Comparison of ENCODE assay signal across 8 mouse cellular contexts in the genomic region with DNA sequence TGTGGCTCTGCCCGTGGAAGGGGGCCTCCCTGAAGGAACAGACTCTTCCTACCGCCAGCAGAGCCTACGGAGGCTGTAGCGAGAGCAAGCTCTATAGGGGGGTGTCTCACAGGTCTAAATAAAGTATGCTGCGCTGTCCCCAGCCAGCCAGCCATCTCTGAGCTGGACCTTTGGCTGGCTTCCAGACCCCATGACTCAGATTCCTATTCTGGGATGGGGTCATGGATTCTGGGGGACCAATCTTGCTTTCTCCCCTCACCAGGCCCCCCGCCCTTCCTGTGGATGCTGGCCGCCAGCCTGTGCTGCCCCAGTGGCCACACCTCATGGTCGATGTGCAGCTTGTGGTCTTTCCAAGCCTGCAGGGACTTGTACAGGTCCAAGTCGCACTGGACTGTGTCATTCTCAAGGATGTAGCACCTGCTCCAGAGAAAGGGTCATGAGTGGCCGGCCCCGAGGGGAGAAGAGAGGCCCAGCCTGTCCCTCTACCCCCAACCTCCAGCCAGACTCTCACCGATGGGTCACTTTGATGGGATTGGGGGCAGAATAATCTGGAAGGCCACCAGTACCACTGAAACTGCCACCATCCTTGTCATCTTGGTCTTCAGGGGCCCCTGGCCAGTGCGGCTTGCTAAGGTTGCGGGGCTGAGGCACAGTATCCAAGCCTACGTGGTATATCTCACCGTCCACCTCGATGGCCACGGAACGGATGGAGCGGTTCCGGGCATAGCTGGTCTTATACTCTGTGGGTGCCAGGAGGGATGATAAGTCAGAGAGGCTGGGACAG.
A peak's percentile ranks its signal among the peaks of the same experiment; 100 is the strongest.
DNase-seq lines count a peak whose midpoint lies in the region; ATAC-seq lines count a peak whose summit lies in the region.

No protein-coding gene starts in this region.

- H3K4me3 ChIP-seq in embryonic facial prominence, embryonic 12.5 days: no peak overlapping the region
- H3K4me3 ChIP-seq in embryonic facial prominence, embryonic 10.5 days: no peak overlapping the region

- 89% methylated on average over 21 of the region's 21 CpGs for whole genome bisulfite sequencing in embryonic facial prominence, embryonic 12.5 days
- 91% methylated on average over 21 of the region's 21 CpGs for WGBS in embryonic facial prominence, embryonic 10.5 days

- ATAC-seq in embryonic facial prominence, embryonic 12.5 days (ENCODE audit: insufficient number of reproducible peaks, insufficient read depth, low FRiP score, low TSS enrichment): no peak

- H3K4me2 ChIP-seq in embryonic facial prominence, embryonic 12.5 days (replicated peaks): no peak overlapping the region

- no peaks in the 10 kb centered on the region for H3K4me1 ChIP-seq in embryonic facial prominence, embryonic 12.5 days
- H3K4me1 ChIP-seq in embryonic facial prominence, embryonic 10.5 days: peaks cover 29% of the 10 kb centered on the region

- H3K36me3 ChIP-seq in embryonic facial prominence, embryonic 12.5 days: peaks cover 87% of the 10 kb centered on the region
- peaks cover 98% of the 10 kb centered on the region for H3K36me3 ChIP-seq in embryonic facial prominence, embryonic 10.5 days (replicated peaks)

- H3K27me3 ChIP-seq in embryonic facial prominence, embryonic 12.5 days: no peaks in the 10 kb centered on the region
- no peaks in the 10 kb centered on the region for H3K27me3 ChIP-seq in embryonic facial prominence, embryonic 10.5 days (replicated peaks; ENCODE audit: low read depth, poor library complexity, severe bottlenecking)

- H3K27ac ChIP-seq in embryonic facial prominence, embryonic 12.5 days: 0 out of 2 replicates have a peak overlapping the region, but pooled peaks have one; percentile 2
- H3K27ac ChIP-seq in embryonic facial prominence, embryonic 10.5 days (replicated peaks): no peak overlapping the region

- DNase-seq in embryonic facial prominence, embryonic 10.5 days (ENCODE audit: low spot score): no peak
- DNase-seq in gastrocnemius, postnatal 25 days: peak; percentile 54
- DNase-seq in kidney, adult 9 months: peak; percentile 61
- DNase-seq in lung, postnatal 36 days: peak; percentile 44
- no peak for DNase-seq in right cerebral cortex, adult 2 months (ENCODE audit: low spot score in 2 of 2)
- DNase-seq in embryo, embryonic 10 days (ENCODE audit: low spot score): no peak
- no peak for DNase-seq in cerebellum, postnatal 36 days

- no peaks in the 10 kb centered on the region for H3K9me3 ChIP-seq in embryonic facial prominence, embryonic 12.5 days
- H3K9me3 ChIP-seq in embryonic facial prominence, embryonic 10.5 days: no peaks in the 10 kb centered on the region

- no peak overlapping the region for H3K9ac ChIP-seq in embryonic facial prominence, embryonic 12.5 days

Comparison
In these comparisons a context has a peak if more than half of its experiments do, and no peak if none do; other contexts are left out.
1. DNase-seq: peak in gastrocnemius, postnatal 25 days (single experiment), kidney, adult 9 months (single experiment) and lung, postnatal 36 days (single experiment); none in embryonic facial prominence, embryonic 10.5 days (single experiment), right cerebral cortex, adult 2 months (0 of 2), embryo, embryonic 10 days (single experiment) and cerebellum, postnatal 36 days (0 of 2).